Mouse (Mus musculus): ENCODE measurements around the gene Cela3b. TPM values are rescaled to one million over a fixed set of nuclear protein-coding genes. Genes with fewer than 3 reads are reported as not detected.
A peak's percentile ranks its signal among the peaks of the same experiment; 100 is the strongest.

Cela3b gene
- total and polyA plus RNA-seq, 2 experiments from 2014 or later: not detected

- H3K27ac ChIP-seq (ENCODE audit: low read depth, low read length): no peak overlapping the region
- no peaks in the 10 kb centered on the region for H3K9me3 ChIP-seq (ENCODE audit: low read length)
- no peaks in the 10 kb centered on the region for H3K4me1 ChIP-seq (ENCODE audit: insufficient read depth, low read length)
- H3K4me3 ChIP-seq (ENCODE audit: low read depth, low read length): peak overlapping the region; percentile 52; the same call in 1 of the 2 replicates
- H3K27me3 ChIP-seq (ENCODE audit: insufficient read depth, low read length): no peaks in the 10 kb centered on the region
- 50% methylated on average over 15 of the region's 15 CpGs for WGBS
- no peaks in the 10 kb centered on the region for H3K36me3 ChIP-seq (ENCODE audit: insufficient read depth, low read length)
- no peak for TF ChIP-seq CTCF (IDR thresholded peaks at IDR 0.05)
- DNase-seq (ENCODE audit: low spot score): no peak
- H3K9ac ChIP-seq (replicated peaks; ENCODE audit: low read length, poor library complexity, severe bottlenecking): no peak overlapping the region
- H3K4me2 ChIP-seq (ENCODE audit: low read depth, low read length, poor library complexity, severe bottlenecking): peak overlapping the region; percentile 100
- no peak for ATAC-seq (ENCODE audit: low FRiP score)
Observed at GRCm38 (mm10) chr4:137469845-137470692, 39.7 kb upstream of the Cela3b start.

GRCm38 (mm10) chr4:137469081-137469844 is 38.9 kb upstream of the Cela3b start:
- H3K4me1 ChIP-seq (ENCODE audit: insufficient read depth, low read length): no peaks in the 10 kb centered on the region
- peak overlapping the region; percentile 100 for H3K4me2 ChIP-seq (ENCODE audit: low read depth, low read length, poor library complexity, severe bottlenecking)
- TF ChIP-seq CTCF (IDR thresholded peaks at IDR 0.05): no peak
- DNase-seq (ENCODE audit: low spot score) (peak; percentile 75), ATAC-seq (ENCODE audit: low FRiP score) (0 out of 2 replicates have a peak, but pooled peaks have one; percentile 19)
- H3K9me3 ChIP-seq (ENCODE audit: low read length): no peaks in the 10 kb centered on the region
- peak overlapping the region; percentile 52 for H3K4me3 ChIP-seq (ENCODE audit: low read depth, low read length)
- H3K9ac ChIP-seq (replicated peaks; ENCODE audit: low read length, poor library complexity, severe bottlenecking): peak overlapping the region; percentile 57
- no peak overlapping the region for H3K27ac ChIP-seq (ENCODE audit: low read depth, low read length)
- WGBS: 4% methylated on average over 18 of the region's 20 CpGs
- H3K27me3 ChIP-seq (ENCODE audit: insufficient read depth, low read length): no peaks in the 10 kb centered on the region
- H3K36me3 ChIP-seq (ENCODE audit: insufficient read depth, low read length): no peaks in the 10 kb centered on the region

- 0 out of 2 replicates have a peak, but pooled peaks have one; percentile 13 for TF ChIP-seq CTCF (IDR thresholded peaks at IDR 0.05)
- no peaks in the 10 kb centered on the region for H3K9me3 ChIP-seq (ENCODE audit: low read length)
- no peaks in the 10 kb centered on the region for H3K27me3 ChIP-seq (ENCODE audit: insufficient read depth, low read length)
- DNase-seq (ENCODE audit: low spot score) (peak; percentile 92), ATAC-seq (ENCODE audit: low FRiP score) (peak; percentile 81)
- H3K4me3 ChIP-seq (ENCODE audit: low read depth, low read length): peak within 1 kb of the TSS; percentile 52
- peak within 1 kb of the TSS; percentile 100 for H3K4me2 ChIP-seq (ENCODE audit: low read depth, low read length, poor library complexity, severe bottlenecking)
- 1% methylated on average over 62 of the region's 72 CpGs for WGBS
- no peak within 1 kb of the TSS for H3K27ac ChIP-seq (ENCODE audit: low read depth, low read length)
- H3K36me3 ChIP-seq (ENCODE audit: insufficient read depth, low read length): no peaks in the 10 kb centered on the region
- no peaks in the 10 kb centered on the region for H3K4me1 ChIP-seq (ENCODE audit: insufficient read depth, low read length)
- peak within 1 kb of the TSS; percentile 57 for H3K9ac ChIP-seq (replicated peaks; ENCODE audit: low read length, poor library complexity, severe bottlenecking)
Observed at GRCm38 (mm10) chr4:137468260-137469080, 38.1 kb upstream of the Cela3b start, which contains the start of gene Hspg2. Gene Hspg2, plus strand, starts transcription at chr4:137468769.

- no peak overlapping the region for H3K9ac ChIP-seq (replicated peaks; ENCODE audit: low read length, poor library complexity, severe bottlenecking)
- no peaks in the 10 kb centered on the region for H3K4me1 ChIP-seq (ENCODE audit: insufficient read depth, low read length)
- no peaks in the 10 kb centered on the region for H3K27me3 ChIP-seq (ENCODE audit: insufficient read depth, low read length)
- no peak overlapping the region for H3K27ac ChIP-seq (ENCODE audit: low read depth, low read length)
- DNase-seq (ENCODE audit: low spot score): no peak
- H3K9me3 ChIP-seq (ENCODE audit: low read length): no peaks in the 10 kb centered on the region
- H3K4me2 ChIP-seq (ENCODE audit: low read depth, low read length, poor library complexity, severe bottlenecking): no peak overlapping the region
- no peak for TF ChIP-seq CTCF (IDR thresholded peaks at IDR 0.05)
- no peak for ATAC-seq (ENCODE audit: low FRiP score)
- WGBS: 94% methylated on average over 2 of the region's 2 CpGs
- H3K36me3 ChIP-seq (ENCODE audit: insufficient read depth, low read length): no peaks in the 10 kb centered on the region
- no peak overlapping the region for H3K4me3 ChIP-seq (ENCODE audit: low read depth, low read length)
Observed at GRCm38 (mm10) chr4:137467525-137467924, 37.2 kb upstream of the Cela3b start.

- Histone ChIP-seq H3K27me3 (ENCODE audit: insufficient read depth, low read length) (no peaks in the 10 kb centered on the region), H3K27ac (ENCODE audit: low read depth, low read length) (no peak overlapping the region), H3K9me3 (ENCODE audit: low read length) (no peaks in the 10 kb centered on the region), H3K4me1 (ENCODE audit: insufficient read depth, low read length) (no peaks in the 10 kb centered on the region), H3K4me3 (ENCODE audit: low read depth, low read length) (no peak overlapping the region), H3K9ac (replicated peaks; ENCODE audit: low read length, poor library complexity, severe bottlenecking) (no peak overlapping the region), H3K4me2 (ENCODE audit: low read depth, low read length, poor library complexity, severe bottlenecking) (no peak overlapping the region), H3K36me3 (ENCODE audit: insufficient read depth, low read length) (no peaks in the 10 kb centered on the region)
- no peak for TF ChIP-seq CTCF (IDR thresholded peaks at IDR 0.05)
- WGBS: 80% methylated on average over 4 of the region's 4 CpGs
- ATAC-seq (ENCODE audit: low FRiP score) (no peak), DNase-seq (ENCODE audit: low spot score) (no peak)
Observed at GRCm38 (mm10) chr4:137466991-137467390, 36.7 kb upstream of the Cela3b start.

Data from midbrain, postnatal 0 days (tissue).